Mouse (Mus musculus) ZHBTc4 (cell line): ENCODE data around the gene Lrrfip2.

Experiments used
- DNase-seq: peaks from one replicate; pipeline ENCODE4 v3.0.0-alpha.2; 2011; ENCODE audit warnings: low read depth, low spot score

The Lrrfip2 gene

GRCm38 (mm10) chr9:111117126-111117642, at the start of gene Lrrfip2:
TSS of gene Lrrfip2 (plus strand) at chr9:111117592.
- peak; percentile 9 for DNase-seq

- peak; percentile 83 for DNase-seq
These were observed 46.8 kb upstream of the Lrrfip2 start for GRCm38 (mm10) chr9:111070546-111070961.

- peak; percentile 45 for DNase-seq
These were observed 45.2 kb upstream of the Lrrfip2 start for GRCm38 (mm10) chr9:111072175-111072574.

GRCm38 (mm10) chr9:111072971-111073370, 44.4 kb upstream of the Lrrfip2 start:
- DNase-seq, result peak; percentile 50

GRCm38 (mm10) chr9:111077745-111078144, 39.6 kb upstream of the Lrrfip2 start:
- peak; percentile 77 for DNase-seq

GRCm38 (mm10) chr9:111080801-111081200, 36.6 kb upstream of the Lrrfip2 start:
- DNase-seq, result no peak

GRCm38 (mm10) chr9:111081765-111082164, 35.6 kb upstream of the Lrrfip2 start:
- DNase-seq, result no peak

- DNase-seq, result no peak
These were observed 32.1 kb upstream of the Lrrfip2 start for GRCm38 (mm10) chr9:111085329-111085728.

GRCm38 (mm10) chr9:111086137-111086536, 31.3 kb upstream of the Lrrfip2 start:
- no peak for DNase-seq

GRCm38 (mm10) chr9:111086995-111087606, 30.3 kb upstream of the Lrrfip2 start:
- DNase-seq, result no peak

- DNase-seq, result no peak
These were observed 29.4 kb upstream of the Lrrfip2 start for GRCm38 (mm10) chr9:111087960-111088359.

GRCm38 (mm10) chr9:111088886-111089285, 28.5 kb upstream of the Lrrfip2 start:
- no peak for DNase-seq

GRCm38 (mm10) chr9:111092657-111093056, 24.7 kb upstream of the Lrrfip2 start:
- peak; percentile 28 for DNase-seq

GRCm38 (mm10) chr9:111093094-111093493, 24.3 kb upstream of the Lrrfip2 start:
- peak; percentile 81 for DNase-seq

GRCm38 (mm10) chr9:111094626-111095025, 22.8 kb upstream of the Lrrfip2 start:
- no peak for DNase-seq

GRCm38 (mm10) chr9:111095710-111096109, 21.7 kb upstream of the Lrrfip2 start:
- no peak for DNase-seq

- no peak for DNase-seq
These were observed 20.7 kb upstream of the Lrrfip2 start for GRCm38 (mm10) chr9:111096419-111097326.

- no peak for DNase-seq
These were observed 19.8 kb upstream of the Lrrfip2 start for GRCm38 (mm10) chr9:111097543-111097942.

GRCm38 (mm10) chr9:111100406-111100805, 17.0 kb upstream of the Lrrfip2 start:
- no peak for DNase-seq

GRCm38 (mm10) chr9:111103293-111103692, 14.1 kb upstream of the Lrrfip2 start:
- no peak for DNase-seq

- no peak for DNase-seq
These were observed 13.5 kb upstream of the Lrrfip2 start for GRCm38 (mm10) chr9:111103893-111104292.

GRCm38 (mm10) chr9:111107863-111108262, 9.5 kb upstream of the Lrrfip2 start:
- no peak for DNase-seq
